Mouse (Mus musculus) heart, adult 2 months (tissue): ENCODE data around the gene Cd209a. TPM values are rescaled to one million over a fixed set of nuclear protein-coding genes. Genes with fewer than 3 reads are reported as not detected.

Source experiments
- DNase-seq, 2 experiments: peaks; one replicate each; pipeline ENCODE4 v3.0.0; 2021
- H3K27ac ChIP-seq: fragments of 200-600 bp; 2 replicates; pipeline ENCODE4 v1.8.1; 2022
- H3K27me3 ChIP-seq: fragments of 200-500 bp; 2 replicates; pipeline ENCODE4 v1.6.1; 2012; ENCODE audit warnings: mild to moderate bottlenecking, low read length, inconsistent platforms, mixed read lengths; ENCODE audit not compliant: control insufficient read depth, insufficient read depth
- H3K36me3 ChIP-seq: fragments of 200-500 bp; 2 replicates; pipeline ENCODE4 v1.6.1; 2012; ENCODE audit warnings: low read length, inconsistent platforms; ENCODE audit not compliant: control insufficient read depth, insufficient read depth
- H3K4me1 ChIP-seq: fragments of 200-500 bp; 2 replicates; pipeline ENCODE4 v1.6.1; 2011; ENCODE audit warnings: low read length; ENCODE audit not compliant: control insufficient read depth, insufficient read depth
- H3K4me3 ChIP-seq: fragments of 200-600 bp; 2 replicates; pipeline ENCODE4 v1.8.1; 2022
- H3K79me2 ChIP-seq: fragments of 200-500 bp; replicated peaks from 2 replicates; pipeline ENCODE4 v1.6.1; 2012; ENCODE audit warnings: mild to moderate bottlenecking, inconsistent platforms, low read length, moderate library complexity, mixed read lengths; ENCODE audit not compliant: control insufficient read depth, insufficient read depth
- H3K9ac ChIP-seq: fragments of 200-500 bp; 2 replicates; pipeline ENCODE4 v1.6.1; 2012; ENCODE audit warnings: low read depth, mild to moderate bottlenecking, control low read depth, inconsistent platforms, low read length, mixed read lengths
- CTCF ChIP-seq: fragments of 200-600 bp; IDR thresholded peaks from 2 replicates; pipeline ENCODE4 v1.8.1; 2022; ENCODE audit warnings: antibody characterized with exemption, mild to moderate bottlenecking, moderate library complexity
- EP300 ChIP-seq: fragments of 200-500 bp; IDR thresholded peaks from 2 replicates; pipeline ENCODE4 v1.6.1; 2011; ENCODE audit warnings: low read depth, low read length, control low read depth; ENCODE audit not compliant: insufficient read depth
- POLR2A ChIP-seq: fragments of 200-500 bp; IDR thresholded peaks from 2 replicates; pipeline ENCODE4 v1.6.1; 2011; ENCODE audit warnings: mild to moderate bottlenecking, low read depth, low read length, control low read depth; ENCODE audit not compliant: insufficient read depth
- WGBS: fragments of 180-500 bp; shearing (Covaris S2); methylation state at CpG from one replicate; pipeline ENCODE4 v1.1.7; 2018; 5-methylcytosine and 5-hydroxymethylcytosine counted together
- intact Hi-C: fragments of 180-260 bp; cut with DNase I; formaldehyde crosslinking; loops from one replicate; pipeline ENCODE4 v1.15.1; 2025
- microRNA-seq, 2 experiments: library from miRNA; unstranded; fragments of <30 nt; microRNA quantifications; one replicate each; pipeline ENCODE4 v1.2.0; 2021
- polyA plus RNA-seq: library from polyadenylated mRNA; depleted of rRNA; stranded (reverse); fragments of >200 nt; gene quantifications from 2 replicates; pipeline ENCODE4 v1.2.3, GENCODE M21; 2012; rRNA removed
- total RNA-seq, 2 experiments: library from RNA; stranded (reverse); gene quantifications; 2 replicates each; pipeline ENCODE4 v1.2.3; 2021

Gene Cd209a
- total and polyA plus RNA-seq, 3 experiments: 0.16 TPM; not detected in 2

DNA sequence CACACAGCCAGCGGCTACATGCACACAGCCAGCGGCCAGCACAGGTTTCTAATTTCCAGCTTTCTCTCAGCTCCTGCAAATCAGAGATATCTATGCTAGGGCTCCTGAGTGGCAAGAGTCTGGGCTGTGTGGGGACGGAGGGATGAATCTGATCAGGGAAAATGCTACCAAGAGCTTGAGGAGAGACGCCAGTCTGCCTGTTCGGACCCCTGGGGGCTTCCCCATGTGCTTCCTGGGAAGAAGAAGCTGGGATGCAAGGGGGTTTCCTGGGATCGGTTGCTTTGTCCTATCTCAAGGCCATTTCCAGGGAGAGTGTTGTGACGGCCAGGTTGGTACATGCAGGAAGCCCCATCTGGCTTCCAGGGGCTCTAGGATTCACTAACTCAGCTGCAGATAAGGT is 41.2 kb downstream of the Cd209a start:
- intact Hi-C loops: no loop called here
- TF ChIP-seq EP300 (no peak), CTCF (no peak), POLR2A (no peak)
- Histone ChIP-seq H3K27me3 (no peaks in the 10 kb centered on the region), H3K27ac (no peak overlapping the region), H3K79me2 (no peaks in the 10 kb centered on the region), H3K9ac (no peak overlapping the region), H3K36me3 (no peaks in the 10 kb centered on the region), H3K4me3 (no peak overlapping the region), H3K4me1 (no peaks in the 10 kb centered on the region; the same call in none of the 2 replicates)
- 48% methylated on average over 7 of the region's 7 CpGs for WGBS
- DNase-seq: no peak

DNA sequence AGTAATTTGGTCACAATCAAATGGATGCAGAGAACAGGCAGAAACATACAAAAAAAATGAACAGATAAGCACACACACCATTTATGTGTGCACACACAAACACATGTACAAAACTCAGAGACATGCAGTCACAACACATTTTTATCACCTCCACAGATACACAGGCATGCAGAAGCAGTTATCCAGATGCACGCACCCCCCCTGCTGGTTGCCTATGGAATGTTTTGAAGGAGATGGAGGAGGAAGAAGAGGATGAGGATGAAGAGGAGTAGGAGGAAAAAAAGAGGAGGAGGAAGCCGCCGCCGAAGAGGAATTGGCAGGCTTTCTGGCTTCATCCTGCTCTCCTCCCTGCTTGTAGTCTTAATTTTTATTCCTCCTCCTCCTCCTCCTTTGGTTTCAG is 43.1 kb downstream of the Cd209a start:
- no peak overlapping the region for H3K9ac ChIP-seq
- no peaks in the 10 kb centered on the region for H3K4me1 ChIP-seq
- no peak overlapping the region for H3K4me3 ChIP-seq
- TF ChIP-seq CTCF (peak; percentile 47), POLR2A (no peak), EP300 (no peak)
- H3K79me2 ChIP-seq: no peaks in the 10 kb centered on the region
- WGBS: 34% methylated on average over 4 of the region's 4 CpGs
- H3K27me3 ChIP-seq: no peaks in the 10 kb centered on the region
- no peak overlapping the region for H3K27ac ChIP-seq
- no peak for DNase-seq
- intact Hi-C loops: no loop called here
- no peaks in the 10 kb centered on the region for H3K36me3 ChIP-seq

DNA sequence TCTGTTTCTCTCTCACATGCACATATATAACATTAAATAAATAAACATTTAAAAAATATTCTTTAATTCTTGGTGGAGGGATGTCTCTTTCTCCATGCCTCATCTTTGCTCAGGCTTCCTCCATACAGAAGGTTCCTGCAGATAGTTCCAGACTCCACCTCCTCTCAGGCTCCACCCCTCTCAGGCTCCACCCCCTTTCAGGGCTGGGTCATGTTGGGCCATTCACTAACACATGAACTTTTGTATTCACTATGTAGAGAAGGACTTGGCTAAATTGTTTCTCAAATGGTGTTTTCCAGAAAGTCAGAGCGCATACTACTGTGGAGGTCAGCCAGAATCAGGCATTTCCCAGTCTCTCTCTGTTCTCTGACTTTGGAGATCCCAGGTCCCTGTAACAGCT is 47.3 kb downstream of the Cd209a start:
- intact Hi-C loops: no loop called here
- no peaks in the 10 kb centered on the region for H3K36me3 ChIP-seq
- H3K79me2 ChIP-seq: no peaks in the 10 kb centered on the region
- WGBS: 79% methylated on average over 1 of the region's 1 CpGs
- no peaks in the 10 kb centered on the region for H3K27me3 ChIP-seq
- DNase-seq: no peak
- no peak overlapping the region for H3K9ac ChIP-seq
- no peak overlapping the region for H3K4me3 ChIP-seq
- TF ChIP-seq EP300: no peak
- TF ChIP-seq POLR2A: no peak
- no peak for TF ChIP-seq CTCF
- no peak overlapping the region for H3K27ac ChIP-seq
- H3K4me1 ChIP-seq: no peaks in the 10 kb centered on the region

DNA sequence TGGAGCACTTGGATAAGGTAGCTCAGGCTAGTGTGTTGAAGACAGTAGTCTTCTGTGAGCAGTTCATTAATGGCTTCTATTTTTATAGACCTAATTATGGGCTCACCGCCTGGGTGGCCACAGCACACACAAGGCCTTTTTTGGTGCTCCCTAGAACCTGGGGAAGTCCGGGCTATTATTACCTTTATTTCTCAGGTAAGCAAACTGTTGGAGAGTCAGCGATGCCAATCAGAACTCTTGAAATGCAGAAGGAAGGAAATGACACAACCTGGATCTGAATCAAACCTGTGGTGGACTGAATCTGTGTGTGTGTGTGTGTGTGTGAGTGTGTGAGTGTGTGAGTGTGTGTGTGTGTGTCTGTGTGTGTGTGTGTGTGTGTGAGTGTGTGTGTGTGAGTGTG is 54.7 kb downstream of the Cd209a start, which contains the start of gene Fcer2a:
Gene Fcer2a (minus strand): TSS at position 55 of the 400 bp plus-strand sequence.
- H3K27me3 ChIP-seq: no peaks in the 10 kb centered on the region
- 64% methylated on average over 3 of the region's 3 CpGs for WGBS
- TF ChIP-seq CTCF (no peak), EP300 (no peak), POLR2A (no peak)
- intact Hi-C loops: no loop called here
- H3K27ac ChIP-seq: no peak within 1 kb of the TSS
- no peaks in the 10 kb centered on the region for H3K36me3 ChIP-seq
- no peaks in the 10 kb centered on the region for H3K4me1 ChIP-seq
- no peak within 1 kb of the TSS for H3K9ac ChIP-seq
- H3K79me2 ChIP-seq: no peaks in the 10 kb centered on the region
- peak in 1 of 2 experiments; percentile 4 for DNase-seq
- no peak within 1 kb of the TSS for H3K4me3 ChIP-seq

Small RNA genes lying within 50 kb of the gene (microRNA-seq; reads per million reads assigned to microRNA genes)
- 0 reads per million in 2 experiments for gene Gm24934

Other genes starting within 250 kb of the Cd209a start
- 10 to 100 TPM; 20.6 to 23.1 TPM for gene Mcoln1, start 248.5 kb downstream of the Cd209a start, total RNA-seq
- 86.9 and 123 TPM in 2 replicates for gene Mcoln1, start 248.5 kb downstream of the Cd209a start, polyA plus RNA-seq
- gene Pnpla6, start 233.6 kb downstream of the Cd209a start, total RNA-seq: 10 to 100 TPM in 1 of 2 experiments, 1 to 10 TPM in 1; 8.5 to 11.1 TPM
- 24.8 and 25.1 TPM in 2 replicates for gene Pnpla6, start 233.6 kb downstream of the Cd209a start, polyA plus RNA-seq
- under 1 TPM in 1 of 2 experiments, not detected in 1; 0.39 TPM for gene C330021F23Rik, start 181.0 kb downstream of the Cd209a start, total RNA-seq
- gene C330021F23Rik, start 181.0 kb downstream of the Cd209a start, polyA plus RNA-seq: 0.50 TPM in 1 of 2 replicates, not detected in the other
- 1 to 10 TPM in 1 of 2 experiments, under 1 TPM in 1; 0.68 to 1.2 TPM for gene Camsap3, start 161.7 kb downstream of the Cd209a start, total RNA-seq
- 1.8 and 1.9 TPM in 2 replicates for gene Camsap3, start 161.7 kb downstream of the Cd209a start, polyA plus RNA-seq
- 10 to 100 TPM; 15.3 to 15.4 TPM for gene Xab2, start 127.7 kb downstream of the Cd209a start, total RNA-seq
- gene Xab2, start 127.7 kb downstream of the Cd209a start, polyA plus RNA-seq: 27.0 and 30.1 TPM in 2 replicates
- gene Pet100, start 127.4 kb downstream of the Cd209a start, total RNA-seq: 10 to 100 TPM; 79.1 to 92.2 TPM
- 7.6 and 13.6 TPM in 2 replicates for gene Pet100, start 127.4 kb downstream of the Cd209a start, polyA plus RNA-seq
- not detected for gene Pcp2, start 123.4 kb downstream of the Cd209a start, total RNA-seq
- gene Pcp2, start 123.4 kb downstream of the Cd209a start, polyA plus RNA-seq: not detected in 2 replicates
- 1 to 10 TPM; 5.7 to 6.4 TPM for gene Stxbp2, start 118.0 kb downstream of the Cd209a start, total RNA-seq
- 9.6 and 13.4 TPM in 2 replicates for gene Stxbp2, start 118.0 kb downstream of the Cd209a start, polyA plus RNA-seq
- gene Retn, start 93.2 kb downstream of the Cd209a start, total RNA-seq: 1 to 10 TPM in 1 of 2 experiments, under 1 TPM in 1; 0.86 to 2.4 TPM
- gene Retn, start 93.2 kb downstream of the Cd209a start, polyA plus RNA-seq: 3.0 and 8.4 TPM in 2 replicates
- gene Mcemp1, start 83.2 kb downstream of the Cd209a start, total RNA-seq: under 1 TPM; 0.21 to 0.89 TPM
- 0.31 TPM in 1 of 2 replicates, not detected in the other for gene Mcemp1, start 83.2 kb downstream of the Cd209a start, polyA plus RNA-seq
- gene Fcor, start 76.6 kb downstream of the Cd209a start, total RNA-seq: 1 to 10 TPM; 1.0 to 1.6 TPM
- gene Fcor, start 76.6 kb downstream of the Cd209a start, polyA plus RNA-seq: 4.2 and 12.9 TPM in 2 replicates
- gene Trappc5, start 72.7 kb downstream of the Cd209a start, total RNA-seq: 10 to 100 TPM; 17.6 to 19.3 TPM
- gene Trappc5, start 72.7 kb downstream of the Cd209a start, polyA plus RNA-seq: 19.9 and 30.1 TPM in 2 replicates
- under 1 TPM; 0.29 to 0.32 TPM for gene Fcer2a, start 54.8 kb downstream of the Cd209a start, total RNA-seq
- gene Fcer2a, start 54.8 kb downstream of the Cd209a start, polyA plus RNA-seq: 0.76 and 0.98 TPM in 2 replicates
- gene Clec4g, start 28.3 kb downstream of the Cd209a start, total RNA-seq: under 1 TPM; 0.66 to 0.70 TPM
- gene Clec4g, start 28.3 kb downstream of the Cd209a start, polyA plus RNA-seq: 0.45 and 1.3 TPM in 2 replicates
- gene Cd209e, start 105.3 kb upstream of the Cd209a start, total RNA-seq: not detected
- not detected in 2 replicates for gene Cd209e, start 105.3 kb upstream of the Cd209a start, polyA plus RNA-seq
- gene Cd209d, start 129.6 kb upstream of the Cd209a start, total RNA-seq: not detected
- 0.20 TPM in 1 of 2 replicates, not detected in the other for gene Cd209d, start 129.6 kb upstream of the Cd209a start, polyA plus RNA-seq
- 1 to 10 TPM in 1 of 2 experiments, under 1 TPM in 1; 0.55 to 1.0 TPM for gene Cd209b, start 177.9 kb upstream of the Cd209a start, total RNA-seq
- gene Cd209b, start 177.9 kb upstream of the Cd209a start, polyA plus RNA-seq: 0.21 and 0.50 TPM in 2 replicates
- under 1 TPM in 1 of 2 experiments, not detected in 1; 0.34 TPM for gene Cd209c, start 205.8 kb upstream of the Cd209a start, total RNA-seq
- gene Cd209c, start 205.8 kb upstream of the Cd209a start, polyA plus RNA-seq: 0.16 TPM in 1 of 2 replicates, not detected in the other